Mouse (Mus musculus) thymus, adult 2 months (tissue): ENCODE data around the gene Hist1h2be.

ENCODE experiments used
- CTCF ChIP-seq: fragments of 200-500 bp; IDR thresholded peaks from 2 replicates; pipeline ENCODE4 v1.5.1; 2012; ENCODE audit warnings: mild to moderate bottlenecking, control low read depth, low read length, moderate library complexity, borderline replicate concordance; ENCODE audit not compliant: control insufficient read depth, poor library complexity, insufficient read depth; ENCODE audit errors: extremely low read depth
- POLR2A ChIP-seq: fragments of 200-500 bp; IDR thresholded peaks from 2 replicates; pipeline ENCODE4 v1.6.1; 2012; ENCODE audit warnings: mild to moderate bottlenecking, low read length, control low read depth, moderate library complexity; ENCODE audit not compliant: control insufficient read depth, poor library complexity, insufficient read depth; ENCODE audit errors: extremely low read depth

GRCm38 (mm10) chr13:23595622-23596372 lies 25.1 kb downstream of the Hist1h2be start:
- TF ChIP-seq POLR2A (no peak), CTCF (no peak)
